Mouse (Mus musculus): ENCODE measurements at regions not wholly inside any gene's neighbourhood (a gene's known extent, or its start where the extent isn't known, plus 50 kb on each side); places are given as distances from the start of the nearest gene placed in this dataset.

GRCm38 (mm10) chr6:66114366-66114765 is 162.0 kb downstream of the 4930544G11Rik start:
- Histone ChIP-seq H3K9ac (ENCODE audit: insufficient read depth, low read depth, low read length, poor library complexity, severe bottlenecking) (no peak overlapping the region), H3K9me3 (ENCODE audit: control insufficient read depth, insufficient read depth, low read depth, low read length) (no peaks in the 10 kb centered on the region), H3K4me3 (ENCODE audit: insufficient read depth in 1 of 2, low read depth in 1 of 2, low read length in 2 of 2, poor library complexity in 1 of 2, severe bottlenecking in 1 of 2) (no peak overlapping the region), H3K27ac (ENCODE audit: insufficient read depth, low read depth, low read length, poor library complexity, severe bottlenecking) (no peak overlapping the region), H3K36me3 (ENCODE audit: control insufficient read depth, insufficient read depth, low read length, poor library complexity, severe bottlenecking) (no peaks in the 10 kb centered on the region), H3K4me1 (ENCODE audit: control insufficient read depth in 2 of 2, insufficient read depth in 2 of 2, low read length in 2 of 2, poor library complexity in 1 of 2) (no peaks in the 10 kb centered on the region)
- no peak for DNase-seq (ENCODE audit: low read depth, low spot score)
- TF ChIP-seq CHD2 (IDR thresholded peaks at IDR 0.05; ENCODE audit: low read depth, low read length) (no peak), MAFK (IDR thresholded peaks at IDR 0.05; ENCODE audit: insufficient read depth, low read depth, low read length) (no peak), HCFC1 (IDR thresholded peaks at IDR 0.05; ENCODE audit: borderline replicate concordance, insufficient read depth, low read length) (no peak), ZNF384 (IDR thresholded peaks at IDR 0.05; ENCODE audit: low read depth, low read length) (no peak), ZC3H11A (IDR thresholded peaks at IDR 0.05; ENCODE audit: borderline replicate concordance, low read depth, low read length) (no peak)
- in situ Hi-C loops (cut with MboI; ENCODE audit: low sequenced_read_pairs in 2 of 2, unreplicated experiment in 2 of 2), result no loop called here

- in situ Hi-C loops (cut with MboI; ENCODE audit: low sequenced_read_pairs in 2 of 2, unreplicated experiment in 2 of 2), result no loop called here
- H3K4me1 ChIP-seq (ENCODE audit: control insufficient read depth in 2 of 2, insufficient read depth in 2 of 2, low read length in 2 of 2, poor library complexity in 1 of 2), result no peaks in the 10 kb centered on the region
Observed at GRCm38 (mm10) chr6:66121479-66122183, 169.2 kb downstream of the 4930544G11Rik start.

GRCm38 (mm10) chr6:66124292-66124691 is 171.9 kb downstream of the 4930544G11Rik start:
- DNase-seq (ENCODE audit: low read depth, low spot score), result no peak
- Histone ChIP-seq H3K4me1 (ENCODE audit: control insufficient read depth in 2 of 2, insufficient read depth in 2 of 2, low read length in 2 of 2, poor library complexity in 1 of 2) (no peaks in the 10 kb centered on the region), H3K27ac (ENCODE audit: insufficient read depth, low read depth, low read length, poor library complexity, severe bottlenecking) (no peak overlapping the region), H3K9me3 (ENCODE audit: control insufficient read depth, insufficient read depth, low read depth, low read length) (no peaks in the 10 kb centered on the region), H3K4me3 (ENCODE audit: insufficient read depth in 1 of 2, low read depth in 1 of 2, low read length in 2 of 2, poor library complexity in 1 of 2, severe bottlenecking in 1 of 2) (no peak overlapping the region), H3K36me3 (ENCODE audit: control insufficient read depth, insufficient read depth, low read length, poor library complexity, severe bottlenecking) (no peaks in the 10 kb centered on the region), H3K9ac (ENCODE audit: insufficient read depth, low read depth, low read length, poor library complexity, severe bottlenecking) (no peak overlapping the region)
- in situ Hi-C loops (cut with MboI; ENCODE audit: low sequenced_read_pairs in 2 of 2, unreplicated experiment in 2 of 2), result no loop called here
- TF ChIP-seq HCFC1 (IDR thresholded peaks at IDR 0.05; ENCODE audit: borderline replicate concordance, insufficient read depth, low read length) (no peak), ZC3H11A (IDR thresholded peaks at IDR 0.05; ENCODE audit: borderline replicate concordance, low read depth, low read length) (no peak), MAFK (IDR thresholded peaks at IDR 0.05; ENCODE audit: insufficient read depth, low read depth, low read length) (no peak), ZNF384 (IDR thresholded peaks at IDR 0.05; ENCODE audit: low read depth, low read length) (no peak), CHD2 (IDR thresholded peaks at IDR 0.05; ENCODE audit: low read depth, low read length) (no peak)

More at GRCm38 (mm10) chr6:66121479-66122183, 169.2 kb downstream of the 4930544G11Rik start:
- Histone ChIP-seq H3K4me3 (ENCODE audit: insufficient read depth in 1 of 2, low read depth in 1 of 2, low read length in 2 of 2, poor library complexity in 1 of 2, severe bottlenecking in 1 of 2) (no peak overlapping the region), H3K9me3 (ENCODE audit: control insufficient read depth, insufficient read depth, low read depth, low read length) (no peaks in the 10 kb centered on the region), H3K27ac (ENCODE audit: insufficient read depth, low read depth, low read length, poor library complexity, severe bottlenecking) (no peak overlapping the region), H3K9ac (ENCODE audit: insufficient read depth, low read depth, low read length, poor library complexity, severe bottlenecking) (no peak overlapping the region), H3K36me3 (ENCODE audit: control insufficient read depth, insufficient read depth, low read length, poor library complexity, severe bottlenecking) (no peaks in the 10 kb centered on the region)
- TF ChIP-seq HCFC1 (IDR thresholded peaks at IDR 0.05; ENCODE audit: borderline replicate concordance, insufficient read depth, low read length) (no peak), CHD2 (IDR thresholded peaks at IDR 0.05; ENCODE audit: low read depth, low read length) (no peak), ZNF384 (IDR thresholded peaks at IDR 0.05; ENCODE audit: low read depth, low read length) (no peak), ZC3H11A (IDR thresholded peaks at IDR 0.05; ENCODE audit: borderline replicate concordance, low read depth, low read length) (no peak), MAFK (IDR thresholded peaks at IDR 0.05; ENCODE audit: insufficient read depth, low read depth, low read length) (no peak)
- DNase-seq (ENCODE audit: low read depth, low spot score), result no peak

DNA sequence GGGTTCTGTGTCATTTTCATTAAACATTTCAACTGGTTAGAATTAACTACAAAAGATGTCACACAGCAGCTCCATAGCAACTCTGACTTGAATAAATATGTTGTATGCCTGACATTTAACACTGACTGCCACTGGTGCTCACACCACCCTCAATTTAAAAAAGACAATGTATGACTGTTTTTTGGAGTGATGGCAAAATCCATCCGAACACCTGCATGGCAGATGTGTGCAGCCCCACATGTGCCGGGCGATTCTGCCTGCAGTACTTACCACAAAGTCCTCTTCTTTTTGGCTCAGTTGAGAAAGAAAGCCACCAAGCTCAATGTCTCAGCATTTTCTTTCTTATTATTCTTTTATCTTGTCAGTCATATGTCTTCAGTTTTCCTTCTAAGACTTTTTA is 199.4 kb downstream of the 4930544G11Rik start:
- H3K9me3 ChIP-seq (ENCODE audit: control insufficient read depth, insufficient read depth, low read depth, low read length), result no peaks in the 10 kb centered on the region
- TF ChIP-seq ZNF384 (IDR thresholded peaks at IDR 0.05; ENCODE audit: low read depth, low read length), result no peak
- TF ChIP-seq MAFK (IDR thresholded peaks at IDR 0.05; ENCODE audit: insufficient read depth, low read depth, low read length), result no peak
- no peak for TF ChIP-seq CHD2 (IDR thresholded peaks at IDR 0.05; ENCODE audit: low read depth, low read length)
- no peak for TF ChIP-seq ZC3H11A (IDR thresholded peaks at IDR 0.05; ENCODE audit: borderline replicate concordance, low read depth, low read length)
- TF ChIP-seq HCFC1 (IDR thresholded peaks at IDR 0.05; ENCODE audit: borderline replicate concordance, insufficient read depth, low read length), result no peak
- H3K4me1 ChIP-seq (ENCODE audit: control insufficient read depth in 2 of 2, insufficient read depth in 2 of 2, low read length in 2 of 2, poor library complexity in 1 of 2), result no peaks in the 10 kb centered on the region
- H3K27ac ChIP-seq (ENCODE audit: insufficient read depth, low read depth, low read length, poor library complexity, severe bottlenecking), result no peak overlapping the region
- in situ Hi-C loops (cut with MboI; ENCODE audit: low sequenced_read_pairs in 2 of 2, unreplicated experiment in 2 of 2), result no loop called here
- no peak overlapping the region for H3K9ac ChIP-seq (ENCODE audit: insufficient read depth, low read depth, low read length, poor library complexity, severe bottlenecking)
- no peak overlapping the region for H3K4me3 ChIP-seq (ENCODE audit: insufficient read depth in 1 of 2, low read depth in 1 of 2, low read length in 2 of 2, poor library complexity in 1 of 2, severe bottlenecking in 1 of 2)
- H3K36me3 ChIP-seq (ENCODE audit: control insufficient read depth, insufficient read depth, low read length, poor library complexity, severe bottlenecking), result no peaks in the 10 kb centered on the region
- no peak for DNase-seq (ENCODE audit: low read depth, low spot score)
